Mouse (Mus musculus) ES-E14 (cell line): ENCODE data around the gene AC161166.1.

ENCODE experiments used
- CHD2 ChIP-seq: IDR thresholded peaks from 2 replicates; pipeline ENCODE4 v1.6.1; 2014; ENCODE audit warnings: mild to moderate bottlenecking, low read depth, low read length, inconsistent platforms
- HCFC1 ChIP-seq: IDR thresholded peaks from 2 replicates; pipeline ENCODE4 v1.6.1; 2012; ENCODE audit warnings: low read length, inconsistent platforms, borderline replicate concordance; ENCODE audit not compliant: insufficient read depth
- MAFK ChIP-seq: IDR thresholded peaks from 2 replicates; pipeline ENCODE4 v1.6.1; 2014; ENCODE audit warnings: mild to moderate bottlenecking, low read depth, low read length, inconsistent platforms; ENCODE audit not compliant: insufficient read depth
- ZNF384 ChIP-seq: IDR thresholded peaks from 2 replicates; pipeline ENCODE4 v1.6.1; 2012; ENCODE audit warnings: low read depth, low read length, inconsistent platforms

GRCm38 (mm10) chr7:24476856-24477255, 35.4 kb downstream of the AC161166.1 start:
- TF ChIP-seq MAFK: no peak
- TF ChIP-seq ZNF384: no peak
- no peak for TF ChIP-seq HCFC1
- no peak for TF ChIP-seq CHD2
